Comparison of ENCODE assay signal across 15 mouse cellular contexts in genomic region chr5:149128473-149128872, GRCm38 (mm10). TPM values are rescaled to one million over a fixed set of nuclear protein-coding genes. Genes with fewer than 3 reads are reported as not detected.
A peak's percentile ranks its signal among the peaks of the same experiment; 100 is the strongest.
DNase-seq lines count a peak whose midpoint lies in the region; ATAC-seq and TF ChIP-seq lines count a peak whose summit lies in the region.
"Had no signal": no experiment of that assay in that cellular context is flagged by ENCODE, and none has a peak within 500 bp of the region (broad histone marks: within the 10 kb centered on the region; RNA-seq: fewer than 3 reads in every experiment).

No protein-coding gene starts in this region.

- ATAC-seq in kidney, postnatal 0 days (replicated peaks; ENCODE audit: low FRiP score, low read depth) = no peak
- ATAC-seq in stomach, embryonic 16.5 days (ENCODE audit: insufficient read depth, low FRiP score) = 0 out of 2 replicates have a peak, but pooled peaks have one; percentile 29
- ATAC-seq: intestine, embryonic 15.5 days; midbrain, embryonic 15.5 days had no signal

- intact Hi-C loops in heart, postnatal 25 days (cut with DNase I) = no loop called here

- H3K4me3 ChIP-seq in kidney, postnatal 0 days (replicated peaks; ENCODE audit: low read depth, low read length) = no peak overlapping the region
- H3K4me3 ChIP-seq in stomach, embryonic 16.5 days (replicated peaks; ENCODE audit: low read length) = no peak overlapping the region
- no peak overlapping the region for H3K4me3 ChIP-seq in hindbrain, embryonic 10.5 days
- H3K4me3 ChIP-seq: embryonic facial prominence, embryonic 13.5 days; forebrain, embryonic 12.5 days; hindbrain, embryonic 12.5 days; intestine, embryonic 15.5 days; liver, embryonic 13.5 days; midbrain, embryonic 15.5 days had no signal

- no peak overlapping the region for H3K27ac ChIP-seq in kidney, postnatal 0 days
- H3K27ac ChIP-seq in stomach, embryonic 16.5 days (ENCODE audit: low read length) = no peak overlapping the region
- H3K27ac ChIP-seq in hindbrain, embryonic 10.5 days = no peak overlapping the region
- H3K27ac ChIP-seq: forebrain, embryonic 12.5 days; hindbrain, embryonic 12.5 days; intestine, embryonic 15.5 days; liver, embryonic 13.5 days; midbrain, embryonic 15.5 days had no signal

- no peaks in the 10 kb centered on the region for H3K36me3 ChIP-seq in kidney, postnatal 0 days (ENCODE audit: insufficient read depth, low read length)
- no peaks in the 10 kb centered on the region for H3K36me3 ChIP-seq in stomach, embryonic 16.5 days (ENCODE audit: control insufficient read depth, insufficient read depth, low read length)
- H3K36me3 ChIP-seq in hindbrain, embryonic 10.5 days = no peaks in the 10 kb centered on the region
- H3K36me3 ChIP-seq: embryonic facial prominence, embryonic 13.5 days; forebrain, embryonic 12.5 days; hindbrain, embryonic 12.5 days; intestine, embryonic 15.5 days; liver, embryonic 13.5 days; midbrain, embryonic 15.5 days had no signal

- 60% methylated on average over 15 of the region's 15 CpGs for WGBS in kidney, postnatal 0 days
- 57% methylated on average over 15 of the region's 15 CpGs for WGBS in stomach, embryonic 16.5 days
- 89% methylated on average over 15 of the region's 15 CpGs for WGBS in hindbrain, embryonic 10.5 days

- no peaks in the 10 kb centered on the region for H3K27me3 ChIP-seq in kidney, postnatal 0 days (ENCODE audit: insufficient read depth, low read length)
- H3K27me3 ChIP-seq in stomach, embryonic 16.5 days (ENCODE audit: control insufficient read depth, insufficient read depth, low read length) = no peaks in the 10 kb centered on the region
- H3K27me3 ChIP-seq in hindbrain, embryonic 10.5 days (ENCODE audit: insufficient read depth, poor library complexity, severe bottlenecking) = no peaks in the 10 kb centered on the region
- H3K27me3 ChIP-seq: embryonic facial prominence, embryonic 13.5 days; forebrain, embryonic 12.5 days; hindbrain, embryonic 12.5 days; intestine, embryonic 15.5 days; liver, embryonic 13.5 days; midbrain, embryonic 15.5 days had no signal

- no peak overlapping the region for H3K9ac ChIP-seq in kidney, postnatal 0 days (ENCODE audit: low read depth, low read length)
- no peak overlapping the region for H3K9ac ChIP-seq in stomach, embryonic 16.5 days (ENCODE audit: low read length)
- H3K9ac ChIP-seq: embryonic facial prominence, embryonic 13.5 days; forebrain, embryonic 12.5 days; hindbrain, embryonic 12.5 days; intestine, embryonic 15.5 days; liver, embryonic 13.5 days; midbrain, embryonic 15.5 days had no signal

- TF ChIP-seq CTCF in kidney, postnatal 0 days (IDR thresholded peaks at IDR 0.05; ENCODE audit: low read depth) = no peak

- H3K9me3 ChIP-seq in kidney, postnatal 0 days (replicated peaks; ENCODE audit: low read length) = no peaks in the 10 kb centered on the region
- H3K9me3 ChIP-seq in stomach, embryonic 16.5 days (replicated peaks; ENCODE audit: control insufficient read depth, low read length) = no peaks in the 10 kb centered on the region
- no peaks in the 10 kb centered on the region for H3K9me3 ChIP-seq in hindbrain, embryonic 10.5 days
- H3K9me3 ChIP-seq: embryonic facial prominence, embryonic 13.5 days; forebrain, embryonic 12.5 days; hindbrain, embryonic 12.5 days; intestine, embryonic 15.5 days; liver, embryonic 13.5 days; midbrain, embryonic 15.5 days had no signal

- peak; percentile 50 for DNase-seq in kidney, postnatal 0 days (ENCODE audit: low spot score)
- DNase-seq in kidney, postnatal 14 days = no peak
- DNase-seq in thymus, postnatal 0 days (ENCODE audit: low spot score) = peak; percentile 50
- no peak for DNase-seq in thymus, postnatal 25 days
- peak; percentile 35 for DNase-seq in heart, postnatal 25 days (ENCODE audit: low spot score)
- DNase-seq in hindbrain, embryonic 10.5 days (ENCODE audit: low spot score) = no peak
- DNase-seq: cerebellum, adult 2 months; liver, embryonic 13.5 days; thymus, adult 18-20 months had no signal

- H3K4me1 ChIP-seq in kidney, postnatal 0 days (replicated peaks; ENCODE audit: insufficient read depth, low read length) = no peaks in the 10 kb centered on the region
- H3K4me1 ChIP-seq in stomach, embryonic 16.5 days (ENCODE audit: control insufficient read depth, insufficient read depth, low read length) = peaks cover 3% of the 10 kb centered on the region; the same call in 1 of the 2 replicates
- H3K4me1 ChIP-seq in hindbrain, embryonic 10.5 days (replicated peaks) = no peaks in the 10 kb centered on the region
- H3K4me1 ChIP-seq: forebrain, embryonic 12.5 days; hindbrain, embryonic 12.5 days; intestine, embryonic 15.5 days; liver, embryonic 13.5 days; midbrain, embryonic 15.5 days had no signal

- H3K4me2 ChIP-seq in kidney, postnatal 0 days (ENCODE audit: low read length) = no peak overlapping the region
- H3K4me2 ChIP-seq in stomach, embryonic 16.5 days (ENCODE audit: low read depth, low read length) = no peak overlapping the region
- H3K4me2 ChIP-seq: embryonic facial prominence, embryonic 13.5 days; forebrain, embryonic 12.5 days; hindbrain, embryonic 12.5 days; intestine, embryonic 15.5 days; liver, embryonic 13.5 days; midbrain, embryonic 15.5 days had no signal

RNA-seq across cellular contexts. Expression of gene Uspl1, which starts 55.7 kb away (rescaled TPM):
- 29.2 and 33.6 TPM in 2 replicates for polyA plus RNA-seq in kidney, postnatal 0 days (2015; fragmentation: Nextera tagmentation; extraction: Ambion mirVana)
- 77.0 and 78.9 TPM in 2 replicates for polyA plus RNA-seq in thymus, postnatal 0 days (2015; fragmentation: Nextera tagmentation; extraction: Ambion mirVana)
- 10 to 100 TPM; 16.2 to 17.4 TPM for total RNA-seq in heart, postnatal 25 days (2021)
- polyA plus RNA-seq in stomach, embryonic 16.5 days (2015; fragmentation: Nextera tagmentation; extraction: Ambion mirVana) = 32.2 and 36.7 TPM in 2 replicates
- polyA plus RNA-seq in hindbrain, embryonic 10.5 days (2016; fragmentation: Nextera tagmentation; extraction: Ambion mirVana) = 61.6 and 64.7 TPM in 2 replicates

RNA-seq across cellular contexts. Expression of gene Hmgb1, which starts 55.8 kb away (rescaled TPM):
- 1,196 and 1,208 TPM in 2 replicates for polyA plus RNA-seq in kidney, postnatal 0 days (2015; fragmentation: Nextera tagmentation; extraction: Ambion mirVana)
- polyA plus RNA-seq in thymus, postnatal 0 days (2015; fragmentation: Nextera tagmentation; extraction: Ambion mirVana) = 2,611 and 2,714 TPM in 2 replicates
- 10 to 100 TPM; 83.8 to 97.6 TPM for total RNA-seq in heart, postnatal 25 days (2021)
- 907 and 1,078 TPM in 2 replicates for polyA plus RNA-seq in stomach, embryonic 16.5 days (2015; fragmentation: Nextera tagmentation; extraction: Ambion mirVana)
- polyA plus RNA-seq in hindbrain, embryonic 10.5 days (2016; fragmentation: Nextera tagmentation; extraction: Ambion mirVana) = 1,115 and 1,359 TPM in 2 replicates

Comparison
In these comparisons a context has a peak if more than half of its experiments do, and no peak if none do; other contexts are left out.
1. DNase-seq: peak in kidney, postnatal 0 days (single experiment), thymus, postnatal 0 days (single experiment) and heart, postnatal 25 days (single experiment); none in kidney, postnatal 14 days (single experiment), thymus, postnatal 25 days (single experiment) and hindbrain, embryonic 10.5 days (single experiment).